In genomic region chr11:102948043-102948961, GRCm38 (mm10) we compare ENCODE assay signal across 8 mouse cellular contexts. TPM values are rescaled to one million over a fixed set of nuclear protein-coding genes. Genes with fewer than 3 reads are reported as not detected.
DNase-seq lines count a peak whose midpoint lies in the region; ATAC-seq and TF ChIP-seq lines count a peak whose summit lies in the region.

No protein-coding gene starts in this region.

- peaks cover 89% of the 10 kb centered on the region for H3K27me3 ChIP-seq in G1E (ENCODE audit: insufficient read depth, low read length)
- peaks cover 79% of the 10 kb centered on the region for H3K27me3 ChIP-seq in embryonic facial prominence, embryonic 14.5 days (replicated peaks; ENCODE audit: control insufficient read depth, insufficient read depth, low read length)
- peaks cover 70% of the 10 kb centered on the region for H3K27me3 ChIP-seq in midbrain, embryonic 15.5 days (replicated peaks)

- peak overlapping the region; percentile 88 for H3K4me2 ChIP-seq in embryonic facial prominence, embryonic 14.5 days (ENCODE audit: low read depth, low read length)
- H3K4me2 ChIP-seq in midbrain, embryonic 15.5 days: peak overlapping the region; percentile 61

- 3% methylated on average over 25 of the region's 51 CpGs for WGBS in embryonic facial prominence, embryonic 14.5 days
- WGBS in midbrain, embryonic 15.5 days: 2% methylated on average over 51 of the region's 51 CpGs

- H3K9me3 ChIP-seq in G1E (replicated peaks): peaks cover 14% of the 10 kb centered on the region
- no peaks in the 10 kb centered on the region for H3K9me3 ChIP-seq in embryonic facial prominence, embryonic 14.5 days (ENCODE audit: control insufficient read depth, low read length)
- H3K9me3 ChIP-seq in midbrain, embryonic 15.5 days: no peaks in the 10 kb centered on the region

- intact Hi-C loops in gastrocnemius, postnatal 36 days (cut with DNase I): no loop called here
- intact Hi-C loops in heart, postnatal 36 days (cut with DNase I): no loop called here

- no peak for TF ChIP-seq CTCF in G1E (IDR thresholded peaks at IDR 0.05; ENCODE audit: low read depth, low read length)

- peak overlapping the region; percentile 64 for H3K9ac ChIP-seq in embryonic facial prominence, embryonic 14.5 days (ENCODE audit: low read depth, low read length)
- peak overlapping the region; percentile 26 for H3K9ac ChIP-seq in midbrain, embryonic 15.5 days

- peak; percentile 30 for DNase-seq in gastrocnemius, postnatal 10 days
- DNase-seq in gastrocnemius, postnatal 36 days: no peak
- DNase-seq in G1E (ENCODE audit: low spot score): peak; percentile 28
- peak; percentile 70 for DNase-seq in embryonic facial prominence, embryonic 14.5 days (ENCODE audit: low spot score)
- peak; percentile 41 to 47 for DNase-seq in heart, postnatal 36 days
- peak; percentile 80 for DNase-seq in kidney, postnatal 36 days
- DNase-seq in urinary bladder, postnatal 10 days (ENCODE audit: low spot score): no peak

- no peak overlapping the region for H3K27ac ChIP-seq in embryonic facial prominence, embryonic 14.5 days (replicated peaks; ENCODE audit: low read depth, low read length)
- no peak overlapping the region for H3K27ac ChIP-seq in midbrain, embryonic 15.5 days

- H3K4me3 ChIP-seq in G1E (ENCODE audit: low read depth, low read length): peak overlapping the region; percentile 60; the same call in 1 of the 2 replicates
- peak overlapping the region; percentile 47 for H3K4me3 ChIP-seq in embryonic facial prominence, embryonic 14.5 days (ENCODE audit: low read depth, low read length)
- peak overlapping the region; percentile 34 for H3K4me3 ChIP-seq in midbrain, embryonic 15.5 days

- ATAC-seq in G1E (ENCODE audit: extremely low read depth, insufficient number of reproducible peaks, low FRiP score, poor library complexity, severe bottlenecking): no peak
- ATAC-seq in embryonic facial prominence, embryonic 14.5 days (ENCODE audit: low read depth): peak; percentile 35; the same call in 1 of the 2 replicates
- no peak for ATAC-seq in midbrain, embryonic 15.5 days (replicated peaks)

- H3K4me1 ChIP-seq in G1E (ENCODE audit: insufficient read depth, low read depth, low read length): peaks cover 4% of the 10 kb centered on the region; the same call in 1 of the 2 replicates
- H3K4me1 ChIP-seq in embryonic facial prominence, embryonic 14.5 days (ENCODE audit: control insufficient read depth, insufficient read depth, low read length): peaks cover 21% of the 10 kb centered on the region
- peaks cover 46% of the 10 kb centered on the region for H3K4me1 ChIP-seq in midbrain, embryonic 15.5 days

- no peaks in the 10 kb centered on the region for H3K36me3 ChIP-seq in G1E (replicated peaks)
- H3K36me3 ChIP-seq in embryonic facial prominence, embryonic 14.5 days (ENCODE audit: control insufficient read depth, insufficient read depth, low read length): no peaks in the 10 kb centered on the region
- no peaks in the 10 kb centered on the region for H3K36me3 ChIP-seq in midbrain, embryonic 15.5 days (replicated peaks)

RNA-seq across cellular contexts. Expression of gene C1ql1, which starts 1.8 kb away (rescaled TPM):
- total RNA-seq in gastrocnemius, postnatal 10 days (2021): under 1 TPM; 0.31 to 0.93 TPM
- total RNA-seq in gastrocnemius, postnatal 36 days (2021): under 1 TPM in 1 of 2 experiments, not detected in 1; 0.17 TPM
- total RNA-seq in G1E (2014; fragmentation: Nextera tagmentation): not detected in 2 replicates
- total RNA-seq in G1E (2017): not detected in 2 replicates
- not detected in 2 replicates for polyA plus RNA-seq in G1E (2012)
- polyA plus RNA-seq in embryonic facial prominence, embryonic 14.5 days (2014; fragmentation: Nextera tagmentation; extraction: Ambion mirVana): 1.8 and 2.7 TPM in 2 replicates
- total RNA-seq in heart, postnatal 36 days (2021): not detected
- 11.7 and 14.0 TPM in 2 replicates for polyA plus RNA-seq in midbrain, embryonic 15.5 days (2015; fragmentation: Nextera tagmentation; extraction: Ambion mirVana)

RNA-seq across cellular contexts. Expression of gene Kif18b, which starts 23.4 kb away (rescaled TPM):
- 1 to 10 TPM; 4.0 to 5.7 TPM for total RNA-seq in gastrocnemius, postnatal 10 days (2021)
- total RNA-seq in gastrocnemius, postnatal 36 days (2021): under 1 TPM; 0.17 to 0.46 TPM
- total RNA-seq in G1E (2014; fragmentation: Nextera tagmentation) (58.4 and 76.2 TPM in 2 replicates), G1E (2017) (25.5 and 28.1 TPM in 2 replicates)
- 35.3 and 42.6 TPM in 2 replicates for polyA plus RNA-seq in G1E (2012)
- polyA plus RNA-seq in embryonic facial prominence, embryonic 14.5 days (2014; fragmentation: Nextera tagmentation; extraction: Ambion mirVana): 6.6 and 7.0 TPM in 2 replicates
- under 1 TPM; 0.42 to 0.79 TPM for total RNA-seq in heart, postnatal 36 days (2021)
- 1.8 and 2.4 TPM in 2 replicates for polyA plus RNA-seq in midbrain, embryonic 15.5 days (2015; fragmentation: Nextera tagmentation; extraction: Ambion mirVana)

RNA-seq across cellular contexts. Expression of gene Gfap, which starts 47.6 kb away (rescaled TPM):
- total RNA-seq in gastrocnemius, postnatal 10 days (2021): under 1 TPM; 0.09 to 0.61 TPM
- total RNA-seq in gastrocnemius, postnatal 36 days (2021): not detected
- total RNA-seq in G1E (2014; fragmentation: Nextera tagmentation) (not detected in 2 replicates), G1E (2017) (0.06 TPM in 1 of 2 replicates, not detected in the other)
- polyA plus RNA-seq in G1E (2012): not detected in 2 replicates
- 0.31 and 0.45 TPM in 2 replicates for polyA plus RNA-seq in embryonic facial prominence, embryonic 14.5 days (2014; fragmentation: Nextera tagmentation; extraction: Ambion mirVana)
- total RNA-seq in heart, postnatal 36 days (2021): under 1 TPM; 0.19 to 0.31 TPM
- 0.14 and 0.25 TPM in 2 replicates for polyA plus RNA-seq in midbrain, embryonic 15.5 days (2015; fragmentation: Nextera tagmentation; extraction: Ambion mirVana)

Comparison
In these comparisons a context has a peak if more than half of its experiments do, and no peak if none do; other contexts are left out.
1. DNase-seq: peak in gastrocnemius, postnatal 10 days (single experiment), G1E (single experiment), embryonic facial prominence, embryonic 14.5 days (single experiment), heart, postnatal 36 days (2 of 2) and kidney, postnatal 36 days (2 of 2); none in gastrocnemius, postnatal 36 days (0 of 2) and urinary bladder, postnatal 10 days (single experiment).
2. Peak in every context shown above with its lines, with median percentiles within 50 percentile points of each other: H3K4me3 ChIP-seq.